Mouse (Mus musculus) heart, embryonic 16.5 days (tissue): Measurements from ENCODE around the gene Slc7a15. TPM values are rescaled to one million over a fixed set of nuclear protein-coding genes. Genes with fewer than 3 reads are reported as not detected.
A peak's percentile ranks its signal among the peaks of the same experiment; 100 is the strongest.
"Not testable (repeated sequence)": the region's sequence is repeated elsewhere in the genome, so short reads cannot be mapped to it uniquely, and the experiment has no call there.

Source experiments
- ATAC-seq: fragments of 200-750 bp; cut with Nextera tagmentation; replicated peaks from 2 replicates; pipeline ENCODE4 v1.8.0; 2017; ENCODE audit warnings: moderate number of reproducible peaks; ENCODE audit not compliant: insufficient read depth, low FRiP score; ENCODE audit errors: extremely low read depth
- H3K27ac ChIP-seq: fragments of 300-500 bp; sonication (generic); 2 replicates; pipeline ENCODE4 v1.5.1; 2014; ENCODE audit warnings: mild to moderate bottlenecking, low read length, control low read depth, moderate library complexity
- H3K27me3 ChIP-seq: fragments of 300-500 bp; sonication (generic); 2 replicates; pipeline ENCODE4 v1.6.1; 2014; ENCODE audit warnings: low read length, mixed read lengths; ENCODE audit not compliant: control insufficient read depth, insufficient read depth
- H3K36me3 ChIP-seq: fragments of 300-500 bp; sonication (generic); 2 replicates; pipeline ENCODE4 v1.6.1; 2014; ENCODE audit not compliant: control insufficient read depth, insufficient read depth
- H3K4me1 ChIP-seq: fragments of 300-500 bp; sonication (generic); 2 replicates; pipeline ENCODE4 v1.6.1; 2014; ENCODE audit warnings: low read length, mixed read lengths; ENCODE audit not compliant: control insufficient read depth, insufficient read depth
- H3K4me2 ChIP-seq: fragments of 300-500 bp; sonication (generic); 2 replicates; pipeline ENCODE4 v1.6.1; 2014; ENCODE audit warnings: low read depth, mild to moderate bottlenecking, control low read depth, low read length
- H3K4me3 ChIP-seq: fragments of 300-500 bp; sonication (generic); 2 replicates; pipeline ENCODE4 v1.5.1; 2014; ENCODE audit warnings: mild to moderate bottlenecking, control low read depth, low read length
- H3K9ac ChIP-seq: fragments of 300-500 bp; sonication (generic); 2 replicates; pipeline ENCODE4 v1.6.1; 2014; ENCODE audit warnings: low read length, control low read depth
- H3K9me3 ChIP-seq: fragments of 300-500 bp; sonication (generic); replicated peaks from 2 replicates; pipeline ENCODE4 v1.6.1; 2016; ENCODE audit warnings: low read length; ENCODE audit not compliant: control insufficient read depth
- WGBS: fragments of 180-500 bp; shearing (Covaris S2); extraction: QIAGEN DNeasy Blood & Tissue Kit; methylation state at CpG from one replicate; pipeline ENCODE4 v1.1.7; 2014; 5-methylcytosine and 5-hydroxymethylcytosine counted together
- polyA plus RNA-seq: library from polyadenylated mRNA; unstranded; fragments of >200 nt; fragmentation: Nextera tagmentation; extraction: Ambion mirVana; gene quantifications from 2 replicates; pipeline ENCODE4 v1.2.1, GENCODE M21; 2015

Gene Slc7a15
- not detected in 2 replicates for polyA plus RNA-seq

- not testable (repeated sequence) for H3K4me1 ChIP-seq, H3K36me3 ChIP-seq, H3K27ac ChIP-seq, H3K4me3 ChIP-seq, ATAC-seq, H3K9me3 ChIP-seq, H3K27me3 ChIP-seq, H3K4me2 ChIP-seq, H3K9ac ChIP-seq
- WGBS: 89% methylated on average over 7 of the region's 7 CpGs
Measured at GRCm38 (mm10) chr12:8598966-8599365, at the start of gene Slc7a15. TSS of gene Slc7a15 (minus strand) at chr12:8599066.

- H3K9ac ChIP-seq, H3K9me3 ChIP-seq, H3K4me3 ChIP-seq, H3K27me3 ChIP-seq, H3K27ac ChIP-seq, H3K4me2 ChIP-seq, H3K4me1 ChIP-seq, H3K36me3 ChIP-seq, ATAC-seq: not testable (repeated sequence)
- 46% methylated on average over 8 of the region's 8 CpGs for WGBS
Measured at GRCm38 (mm10) chr12:8648211-8648610, 49.3 kb upstream of the Slc7a15 start.

- Histone ChIP-seq H3K36me3 (no peaks in the 10 kb centered on the region), H3K9ac (peak overlapping the region; percentile 91), H3K4me1 (no peaks in the 10 kb centered on the region), H3K4me3 (peak overlapping the region; percentile 76), H3K27ac (no peak overlapping the region), H3K9me3 (no peaks in the 10 kb centered on the region), H3K4me2 (peak overlapping the region; percentile 79), H3K27me3 (no peaks in the 10 kb centered on the region)
- ATAC-seq: 0 out of 2 replicates have a peak, but pooled peaks have one; percentile 21
- WGBS: 7% methylated on average over 10 of the region's 10 CpGs
Measured at GRCm38 (mm10) chr12:8641425-8641735, 42.5 kb upstream of the Slc7a15 start.

- under 1% methylated on average over 47 of the region's 47 CpGs for WGBS
- no peaks in the 10 kb centered on the region for H3K36me3 ChIP-seq
- H3K4me3 ChIP-seq: peak overlapping the region; percentile 76
- peak; percentile 98 for ATAC-seq
- peak overlapping the region; percentile 79 for H3K4me2 ChIP-seq
- no peaks in the 10 kb centered on the region for H3K27me3 ChIP-seq
- no peaks in the 10 kb centered on the region for H3K9me3 ChIP-seq
- peak overlapping the region; percentile 92 for H3K27ac ChIP-seq
- peak overlapping the region; percentile 91 for H3K9ac ChIP-seq
- H3K4me1 ChIP-seq: no peaks in the 10 kb centered on the region
Measured at GRCm38 (mm10) chr12:8640711-8641424, 42.0 kb upstream of the Slc7a15 start.

- not testable (repeated sequence) for H3K36me3 ChIP-seq, H3K9me3 ChIP-seq, H3K4me1 ChIP-seq, ATAC-seq, H3K27me3 ChIP-seq, H3K27ac ChIP-seq
- WGBS: 8% methylated on average over 2 of the region's 2 CpGs
- H3K9ac ChIP-seq: peak overlapping the region; percentile 57
- H3K4me3 ChIP-seq: peak overlapping the region; percentile 76
- peak overlapping the region; percentile 62 for H3K4me2 ChIP-seq
Measured at GRCm38 (mm10) chr12:8640186-8640585, 41.3 kb upstream of the Slc7a15 start.

- ATAC-seq, H3K9ac ChIP-seq, H3K36me3 ChIP-seq, H3K4me3 ChIP-seq, H3K4me1 ChIP-seq, H3K27ac ChIP-seq, H3K4me2 ChIP-seq, H3K9me3 ChIP-seq, H3K27me3 ChIP-seq: not testable (repeated sequence)
- WGBS: 72% methylated on average over 10 of the region's 10 CpGs
Measured at GRCm38 (mm10) chr12:8638411-8639087, 39.7 kb upstream of the Slc7a15 start.

- no peaks in the 10 kb centered on the region for H3K27me3 ChIP-seq
- H3K27ac ChIP-seq: no peak overlapping the region
- no peak for ATAC-seq
- no peak overlapping the region for H3K4me2 ChIP-seq
- no peaks in the 10 kb centered on the region for H3K36me3 ChIP-seq
- no peaks in the 10 kb centered on the region for H3K4me1 ChIP-seq
- no peaks in the 10 kb centered on the region for H3K9me3 ChIP-seq
- H3K4me3 ChIP-seq: no peak overlapping the region
- WGBS: 81% methylated on average over 14 of the region's 14 CpGs
- H3K9ac ChIP-seq: no peak overlapping the region
Measured at GRCm38 (mm10) chr12:8636945-8637344, 38.1 kb upstream of the Slc7a15 start.

- 100% methylated on average over 4 of the region's 4 CpGs for WGBS
- no peak for ATAC-seq
- no peaks in the 10 kb centered on the region for H3K9me3 ChIP-seq
Measured at GRCm38 (mm10) chr12:8635546-8635945, 36.7 kb upstream of the Slc7a15 start.

GRCm38 (mm10) chr12:8634306-8634705, 35.4 kb upstream of the Slc7a15 start:
- no peaks in the 10 kb centered on the region for H3K27me3 ChIP-seq
- no peak for ATAC-seq
- no peak overlapping the region for H3K4me3 ChIP-seq
- H3K4me1 ChIP-seq: no peaks in the 10 kb centered on the region
- no peak overlapping the region for H3K27ac ChIP-seq
- no peaks in the 10 kb centered on the region for H3K9me3 ChIP-seq
- no peak overlapping the region for H3K4me2 ChIP-seq
- no peak overlapping the region for H3K9ac ChIP-seq
- H3K36me3 ChIP-seq: no peaks in the 10 kb centered on the region
- WGBS: 94% methylated on average over 1 of the region's 1 CpGs

More at GRCm38 (mm10) chr12:8635546-8635945, 36.7 kb upstream of the Slc7a15 start:
- Histone ChIP-seq H3K27ac (no peak overlapping the region), H3K36me3 (no peaks in the 10 kb centered on the region), H3K27me3 (no peaks in the 10 kb centered on the region), H3K9ac (no peak overlapping the region), H3K4me3 (no peak overlapping the region), H3K4me1 (no peaks in the 10 kb centered on the region), H3K4me2 (no peak overlapping the region)
